Mouse (Mus musculus): ENCODE measurements around the gene Bag5.
A peak's percentile ranks its signal among the peaks of the same experiment; 100 is the strongest.
"Not testable (repeated sequence)": the region's sequence is repeated elsewhere in the genome, so short reads cannot be mapped to it uniquely, and the experiment has no call there.

Gene Bag5

GRCm38 (mm10) chr12:111674850-111675486 is 38.1 kb downstream of the Bag5 start:
- DNase-seq (ENCODE audit: low spot score), result no peak

- DNase-seq (ENCODE audit: low spot score), result no peak
These were observed 40.5 kb downstream of the Bag5 start for GRCm38 (mm10) chr12:111672581-111672980.

- peak; percentile 56 for DNase-seq (ENCODE audit: low spot score)
These were observed 40.9 kb downstream of the Bag5 start, which contains the start of gene Ckb for GRCm38 (mm10) chr12:111672176-111672575. Gene Ckb (minus strand): TSS chr12:111672338.

GRCm38 (mm10) chr12:111671431-111671902 is 41.6 kb downstream of the Bag5 start:
- no peak for DNase-seq (ENCODE audit: low spot score)

- no peak for DNase-seq (ENCODE audit: low spot score)
These were observed 42.1 kb downstream of the Bag5 start for GRCm38 (mm10) chr12:111670976-111671375.

GRCm38 (mm10) chr12:111670371-111670971 is 42.6 kb downstream of the Bag5 start:
- DNase-seq (ENCODE audit: low spot score), result no peak

GRCm38 (mm10) chr12:111669961-111670360 is 43.1 kb downstream of the Bag5 start:
- DNase-seq (ENCODE audit: low spot score), result no peak

- no peak for DNase-seq (ENCODE audit: low spot score)
These were observed 43.9 kb downstream of the Bag5 start for GRCm38 (mm10) chr12:111669000-111669788.

- DNase-seq (ENCODE audit: low spot score), result peak; percentile 99
These were observed 44.6 kb downstream of the Bag5 start for GRCm38 (mm10) chr12:111668457-111668912.

GRCm38 (mm10) chr12:111667421-111667820 is 45.6 kb downstream of the Bag5 start:
- DNase-seq (ENCODE audit: low spot score), result no peak

- no peak for DNase-seq (ENCODE audit: low spot score)
These were observed 46.7 kb downstream of the Bag5 start for GRCm38 (mm10) chr12:111666380-111666779.

GRCm38 (mm10) chr12:111665041-111665880 is 47.8 kb downstream of the Bag5 start:
- no peak for DNase-seq (ENCODE audit: low spot score)

- no peak for DNase-seq (ENCODE audit: low spot score)
These were observed 48.9 kb downstream of the Bag5 start for GRCm38 (mm10) chr12:111664144-111664634.

GRCm38 (mm10) chr12:111663228-111664143 is 49.6 kb downstream of the Bag5 start:
- DNase-seq (ENCODE audit: low spot score), result no peak

GRCm38 (mm10) chr12:111661554-111661953 is 51.5 kb downstream of the Bag5 start:
- DNase-seq (ENCODE audit: low spot score), result not testable (repeated sequence)

GRCm38 (mm10) chr12:111660628-111661027 is 52.4 kb downstream of the Bag5 start:
- DNase-seq (ENCODE audit: low spot score), result no peak

Measured in urinary bladder, postnatal 25 days (tissue).